Mouse (Mus musculus) stomach, postnatal 0 days (tissue): ENCODE data around the gene Tprn. TPM values are rescaled to one million over a fixed set of nuclear protein-coding genes. Genes with fewer than 3 reads are reported as not detected.
A peak's percentile ranks its signal among the peaks of the same experiment; 100 is the strongest.

Experiments used
- ATAC-seq: fragments of 200-750 bp; cut with Nextera tagmentation; 2 replicates; pipeline ENCODE4 v1.8.0; 2017; ENCODE audit not compliant: low FRiP score, low TSS enrichment
- DNase-seq: peaks from one replicate; pipeline ENCODE4 v3.0.0-alpha.2; 2016; ENCODE audit warnings: low spot score
- H3K27ac ChIP-seq: fragments of 300-500 bp; sonication (generic); replicated peaks from 2 replicates; pipeline ENCODE4 v1.5.1; 2014; ENCODE audit warnings: mild to moderate bottlenecking, control low read depth
- H3K27me3 ChIP-seq: fragments of 300-500 bp; sonication (generic); 2 replicates; pipeline ENCODE4 v1.6.1; 2014; ENCODE audit warnings: low read length; ENCODE audit not compliant: control insufficient read depth, insufficient read depth
- H3K36me3 ChIP-seq: fragments of 300-500 bp; sonication (generic); 2 replicates; pipeline ENCODE4 v1.6.1; 2014; ENCODE audit warnings: low read length, mixed read lengths; ENCODE audit not compliant: control insufficient read depth, insufficient read depth
- H3K4me1 ChIP-seq: fragments of 300-500 bp; sonication (generic); replicated peaks from 2 replicates; pipeline ENCODE4 v1.6.1; 2014; ENCODE audit warnings: antibody characterized with exemption; ENCODE audit not compliant: control insufficient read depth, insufficient read depth
- H3K4me2 ChIP-seq: fragments of 300-500 bp; sonication (generic); replicated peaks from 2 replicates; pipeline ENCODE4 v1.6.1; 2014; ENCODE audit warnings: low read depth, mild to moderate bottlenecking, control low read depth, moderate library complexity
- H3K4me3 ChIP-seq: fragments of 300-500 bp; sonication (generic); 2 replicates; pipeline ENCODE4 v1.5.1; 2014; ENCODE audit warnings: low read depth, low read length, control low read depth
- H3K9ac ChIP-seq: fragments of 300-500 bp; sonication (generic); 2 replicates; pipeline ENCODE4 v1.6.1; 2014; ENCODE audit warnings: mild to moderate bottlenecking, low read length, control low read depth, mixed read lengths
- H3K9me3 ChIP-seq: fragments of 300-500 bp; sonication (generic); 2 replicates; pipeline ENCODE4 v1.6.1; 2016; ENCODE audit warnings: low read length; ENCODE audit not compliant: control insufficient read depth
- CTCF ChIP-seq: IDR thresholded peaks from 2 replicates; pipeline ENCODE4 v1.5.1; 2016; ENCODE audit warnings: antibody characterized with exemption, low read depth, mild to moderate bottlenecking, moderate library complexity
- EP300 ChIP-seq: optimal IDR thresholded peaks from 2 replicates; pipeline ENCODE3; 2016; ENCODE audit warnings: antibody characterized with exemption
- WGBS: fragments of 180-500 bp; shearing (Covaris S2); extraction: QIAGEN DNeasy Blood & Tissue Kit; methylation state at CpG from one replicate; pipeline ENCODE4 v1.1.7; 2014; 5-methylcytosine and 5-hydroxymethylcytosine counted together
- polyA plus RNA-seq: library from polyadenylated mRNA; unstranded; fragments of >200 nt; fragmentation: Nextera tagmentation; extraction: Ambion mirVana; gene quantifications from 2 replicates; pipeline ENCODE4 v1.2.1, GENCODE M21; 2015

Gene Tprn
- polyA plus RNA-seq, 1 experiment from 2014 or later: 17.4 TPM

GRCm38 (mm10) chr2:25223681-25224491 is 38.5 kb upstream of the Tprn start:
- Histone ChIP-seq H3K4me2 (peak overlapping the region; percentile 86), H3K36me3 (no peaks in the 10 kb centered on the region), H3K4me1 (no peaks in the 10 kb centered on the region), H3K27ac (peak overlapping the region; percentile 98), H3K9me3 (no peaks in the 10 kb centered on the region), H3K9ac (peak overlapping the region; percentile 89), H3K27me3 (no peaks in the 10 kb centered on the region), H3K4me3 (peak overlapping the region; percentile 80)
- DNase-seq (peak; percentile 94), ATAC-seq (peak; percentile 74)
- 2% methylated on average over 46 of the region's 53 CpGs for WGBS
- TF ChIP-seq CTCF (no peak), EP300 (no peak)

GRCm38 (mm10) chr2:25224492-25224765 is 38.0 kb upstream of the Tprn start, which contains the start of gene Tubb4b:
Tubb4b (minus strand) TSS chr2:25224702.
- H3K4me3 ChIP-seq: peak within 1 kb of the TSS; percentile 80
- ATAC-seq: no peak
- peak within 1 kb of the TSS; percentile 98 for H3K27ac ChIP-seq
- peak within 1 kb of the TSS; percentile 86 for H3K4me2 ChIP-seq
- H3K9ac ChIP-seq: peak within 1 kb of the TSS; percentile 89
- H3K36me3 ChIP-seq: no peaks in the 10 kb centered on the region
- TF ChIP-seq CTCF (peak; percentile 47), EP300 (peak; percentile 69)
- under 1% methylated on average over 17 of the region's 17 CpGs for WGBS
- no peaks in the 10 kb centered on the region for H3K9me3 ChIP-seq
- DNase-seq: no peak
- H3K4me1 ChIP-seq: no peaks in the 10 kb centered on the region
- H3K27me3 ChIP-seq: no peaks in the 10 kb centered on the region

GRCm38 (mm10) chr2:25224766-25225752 is 37.4 kb upstream of the Tprn start:
- Histone ChIP-seq H3K4me3 (peak overlapping the region; percentile 48), H3K27me3 (no peaks in the 10 kb centered on the region), H3K4me1 (no peaks in the 10 kb centered on the region), H3K36me3 (no peaks in the 10 kb centered on the region), H3K27ac (peak overlapping the region; percentile 97), H3K9ac (peak overlapping the region; percentile 67), H3K9me3 (no peaks in the 10 kb centered on the region), H3K4me2 (peak overlapping the region; percentile 55)
- peak; percentile 92 for ATAC-seq
- TF ChIP-seq CTCF: no peak; the same call in 1 of the 2 replicates
- peak; percentile 14 for TF ChIP-seq EP300
- peak; percentile 98 for DNase-seq
- WGBS: 1% methylated on average over 41 of the region's 41 CpGs

GRCm38 (mm10) chr2:25225811-25226379 is 36.5 kb upstream of the Tprn start:
- TF ChIP-seq CTCF (no peak), EP300 (no peak)
- DNase-seq: no peak
- Histone ChIP-seq H3K9me3 (no peaks in the 10 kb centered on the region), H3K9ac (0 out of 2 replicates have a peak overlapping the region, but pooled peaks have one; percentile 67), H3K4me2 (peak overlapping the region; percentile 55), H3K27ac (peak overlapping the region; percentile 97), H3K4me1 (no peaks in the 10 kb centered on the region), H3K4me3 (peak overlapping the region; percentile 48; the same call in 1 of the 2 replicates), H3K36me3 (no peaks in the 10 kb centered on the region), H3K27me3 (no peaks in the 10 kb centered on the region)
- ATAC-seq: no peak
- WGBS: 55% methylated on average over 8 of the region's 8 CpGs

GRCm38 (mm10) chr2:25226864-25227263 is 35.6 kb upstream of the Tprn start:
- Histone ChIP-seq H3K36me3 (no peaks in the 10 kb centered on the region), H3K4me2 (no peak overlapping the region), H3K9ac (no peak overlapping the region), H3K4me1 (no peaks in the 10 kb centered on the region), H3K9me3 (no peaks in the 10 kb centered on the region), H3K27ac (no peak overlapping the region), H3K27me3 (no peaks in the 10 kb centered on the region), H3K4me3 (no peak overlapping the region)
- TF ChIP-seq CTCF: no peak
- TF ChIP-seq EP300: no peak
- 77% methylated on average over 5 of the region's 5 CpGs for WGBS
- ATAC-seq: no peak
- no peak for DNase-seq
